Mouse (Mus musculus): ENCODE data around the gene Egfl6. TPM values are rescaled to one million over a fixed set of nuclear protein-coding genes. Genes with fewer than 3 reads are reported as not detected.

The Egfl6 gene
- total and polyA plus RNA-seq, 2 experiments from 2014 or later, result 5.1 to 5.4 TPM

DNA sequence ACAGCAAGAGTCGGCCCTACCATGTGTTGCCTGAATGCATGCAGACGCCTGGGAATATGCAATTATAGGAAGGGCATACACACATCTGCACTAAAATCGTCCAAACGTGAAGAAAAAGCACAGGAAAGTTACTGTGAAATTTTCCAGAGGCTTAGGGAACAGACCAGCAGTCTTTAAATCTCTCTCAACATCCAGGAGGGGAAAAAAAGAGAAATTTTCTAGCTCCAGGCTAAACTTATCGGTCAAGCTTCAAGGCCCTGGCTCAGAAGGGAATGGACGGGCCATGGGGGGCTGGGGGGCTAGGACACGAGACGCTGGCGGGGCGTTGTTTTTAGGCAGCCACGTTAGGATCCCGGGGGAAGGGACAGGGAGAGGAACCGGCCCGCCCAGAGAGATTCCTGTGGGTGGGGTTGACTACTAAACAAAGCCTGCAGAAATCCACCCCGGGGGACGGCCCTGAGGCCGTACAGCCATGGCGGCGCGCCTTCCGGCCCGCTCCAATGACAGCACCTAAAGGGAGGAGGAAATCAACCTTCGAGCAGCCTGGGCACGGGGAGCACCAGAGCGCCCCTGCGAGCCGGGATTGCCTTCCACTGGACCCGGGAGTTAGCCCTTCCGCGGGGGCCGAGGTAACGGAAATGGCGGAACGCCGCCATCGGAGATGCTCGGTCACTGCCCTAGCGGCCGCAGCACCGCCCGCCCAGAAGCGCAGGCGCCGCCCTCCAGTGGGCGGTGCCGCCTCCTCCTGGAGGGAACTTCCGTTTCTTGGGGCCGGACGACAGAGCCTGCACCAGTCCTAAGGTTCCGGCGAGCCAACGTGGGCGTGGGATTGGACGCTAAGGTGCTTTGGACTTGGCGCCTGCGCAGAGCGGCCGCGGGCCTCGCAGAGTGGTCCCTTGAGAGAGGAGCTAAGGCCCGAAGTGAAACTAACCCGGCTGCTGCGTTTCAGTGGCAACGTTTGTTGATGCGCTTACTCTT lies 75.5 kb downstream of the Egfl6 start:
- WGBS, result 34% methylated on average over 62 of the region's 65 CpGs
- Histone ChIP-seq H3K27ac (peak overlapping the region; percentile 96), H3K4me2 (ENCODE audit: low read depth, low read length) (peak overlapping the region; percentile 51), H3K4me3 (ENCODE audit: low read length) (peak overlapping the region; percentile 47), H3K36me3 (ENCODE audit: insufficient read depth, low read length) (no peaks in the 10 kb centered on the region), H3K4me1 (ENCODE audit: insufficient read depth, low read length) (no peaks in the 10 kb centered on the region), H3K9ac (replicated peaks; ENCODE audit: low read length) (peak overlapping the region; percentile 42), H3K27me3 (ENCODE audit: insufficient read depth, low read length) (no peaks in the 10 kb centered on the region), H3K9me3 (ENCODE audit: low read length) (no peaks in the 10 kb centered on the region)
- peak; percentile 43 for TF ChIP-seq CTCF (IDR thresholded peaks at IDR 0.05; ENCODE audit: low read depth)
- ATAC-seq (peak; percentile 99), DNase-seq (ENCODE audit: low spot score) (peak; percentile 96)

DNA sequence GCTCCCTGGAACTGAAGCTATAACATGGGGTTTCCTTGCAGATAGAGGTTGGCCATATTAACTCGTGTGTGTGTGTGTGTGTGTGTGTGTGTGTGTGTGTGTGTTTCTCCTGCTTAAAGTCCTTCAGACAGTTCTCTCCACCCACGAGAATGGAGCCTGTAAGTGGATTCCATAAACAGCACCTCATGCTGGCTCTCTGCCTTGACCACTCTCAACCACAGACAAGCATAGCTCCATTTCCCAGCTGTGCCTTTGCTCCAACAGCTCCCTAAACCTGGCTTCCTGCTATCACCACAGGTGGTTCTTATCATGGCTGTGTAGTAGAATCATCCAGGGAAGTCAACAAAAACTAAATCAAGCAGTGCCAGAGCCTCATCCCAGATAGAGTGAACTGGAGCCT lies 81.1 kb downstream of the Egfl6 start:
- Histone ChIP-seq H3K4me3 (ENCODE audit: low read length) (no peak overlapping the region), H3K4me2 (ENCODE audit: low read depth, low read length) (no peak overlapping the region), H3K4me1 (ENCODE audit: insufficient read depth, low read length) (no peaks in the 10 kb centered on the region), H3K36me3 (ENCODE audit: insufficient read depth, low read length) (no peaks in the 10 kb centered on the region), H3K27me3 (ENCODE audit: insufficient read depth, low read length) (no peaks in the 10 kb centered on the region), H3K9me3 (ENCODE audit: low read length) (no peaks in the 10 kb centered on the region), H3K27ac (no peak overlapping the region), H3K9ac (replicated peaks; ENCODE audit: low read length) (no peak overlapping the region)
- 59% methylated on average over 2 of the region's 2 CpGs for WGBS
- no peak for DNase-seq (ENCODE audit: low spot score)
- TF ChIP-seq CTCF (IDR thresholded peaks at IDR 0.05; ENCODE audit: low read depth), result no peak
- ATAC-seq, result no peak

DNA sequence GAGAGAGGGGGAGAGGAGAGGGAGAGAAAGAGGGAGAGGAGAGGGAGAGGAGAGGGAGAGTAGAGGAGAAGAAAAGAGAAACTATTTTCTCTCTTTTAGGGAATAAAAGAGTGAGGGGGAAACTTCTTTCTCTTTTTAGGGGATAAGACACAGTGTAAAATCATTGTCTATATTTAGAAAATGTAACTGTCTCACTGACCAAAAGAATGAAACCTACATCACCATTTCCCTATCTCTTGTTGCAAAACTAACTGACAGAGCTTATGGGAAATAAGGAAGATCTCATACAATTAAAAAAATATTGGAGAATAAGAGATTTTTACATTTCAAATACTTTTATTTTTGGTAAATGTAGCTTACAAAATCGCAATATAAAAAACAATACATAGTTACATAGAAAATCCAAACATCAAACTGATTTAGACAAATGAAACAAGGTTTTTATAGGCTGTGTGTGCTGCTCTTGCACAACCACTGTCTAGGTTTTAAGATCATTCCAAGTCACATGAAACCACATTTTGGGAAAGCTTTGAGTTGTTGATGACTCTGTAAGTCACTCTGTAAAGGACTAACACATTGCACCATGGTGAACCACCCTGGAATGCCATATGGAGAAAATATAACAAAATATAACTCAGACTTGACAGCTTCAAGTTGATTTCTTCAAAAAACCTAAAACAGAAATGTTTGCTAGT lies 85.9 kb downstream of the Egfl6 start:
- no peak for TF ChIP-seq CTCF (IDR thresholded peaks at IDR 0.05; ENCODE audit: low read depth)
- H3K4me3 ChIP-seq (ENCODE audit: low read length), result no peak overlapping the region
- H3K36me3 ChIP-seq (ENCODE audit: insufficient read depth, low read length), result no peaks in the 10 kb centered on the region
- H3K27ac ChIP-seq, result no peak overlapping the region
- no peaks in the 10 kb centered on the region for H3K9me3 ChIP-seq (ENCODE audit: low read length)
- no peak for ATAC-seq
- no peak overlapping the region for H3K4me2 ChIP-seq (ENCODE audit: low read depth, low read length)
- H3K9ac ChIP-seq (replicated peaks; ENCODE audit: low read length), result no peak overlapping the region
- no peaks in the 10 kb centered on the region for H3K27me3 ChIP-seq (ENCODE audit: insufficient read depth, low read length)
- no peaks in the 10 kb centered on the region for H3K4me1 ChIP-seq (ENCODE audit: insufficient read depth, low read length)
- DNase-seq (ENCODE audit: low spot score), result no peak
- 79% methylated on average over 1 of the region's 1 CpGs for WGBS

DNA sequence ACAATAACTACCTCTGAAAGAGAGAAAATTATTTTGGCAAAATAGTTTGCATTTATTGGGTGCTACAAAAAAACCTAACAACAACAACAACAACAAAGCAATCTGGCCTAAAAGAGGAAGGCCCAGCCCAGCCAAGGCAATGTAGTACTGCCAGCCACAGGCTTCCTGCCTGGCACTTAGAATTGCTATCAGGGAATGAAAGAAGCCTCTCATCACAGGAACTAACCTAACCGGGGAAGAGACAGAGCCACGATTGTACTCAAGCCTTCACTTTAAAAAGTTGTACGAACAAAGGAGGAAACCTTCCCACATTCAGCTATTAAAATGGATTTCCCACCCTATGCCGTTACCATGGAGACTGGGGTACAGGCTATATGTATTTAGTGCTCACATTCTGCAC lies 87.7 kb downstream of the Egfl6 start:
- H3K4me1 ChIP-seq (ENCODE audit: insufficient read depth, low read length), result no peaks in the 10 kb centered on the region
- no peaks in the 10 kb centered on the region for H3K9me3 ChIP-seq (ENCODE audit: low read length)
- H3K4me3 ChIP-seq (ENCODE audit: low read length), result no peak overlapping the region
- DNase-seq (ENCODE audit: low spot score) (peak; percentile 21), ATAC-seq (peak; percentile 64; the same call in 1 of the 2 replicates)
- H3K9ac ChIP-seq (replicated peaks; ENCODE audit: low read length), result no peak overlapping the region
- no peaks in the 10 kb centered on the region for H3K36me3 ChIP-seq (ENCODE audit: insufficient read depth, low read length)
- no peak for TF ChIP-seq CTCF (IDR thresholded peaks at IDR 0.05; ENCODE audit: low read depth)
- no peaks in the 10 kb centered on the region for H3K27me3 ChIP-seq (ENCODE audit: insufficient read depth, low read length)
- 53% methylated on average over 4 of the region's 4 CpGs for WGBS
- no peak overlapping the region for H3K27ac ChIP-seq
- no peak overlapping the region for H3K4me2 ChIP-seq (ENCODE audit: low read depth, low read length)

DNA sequence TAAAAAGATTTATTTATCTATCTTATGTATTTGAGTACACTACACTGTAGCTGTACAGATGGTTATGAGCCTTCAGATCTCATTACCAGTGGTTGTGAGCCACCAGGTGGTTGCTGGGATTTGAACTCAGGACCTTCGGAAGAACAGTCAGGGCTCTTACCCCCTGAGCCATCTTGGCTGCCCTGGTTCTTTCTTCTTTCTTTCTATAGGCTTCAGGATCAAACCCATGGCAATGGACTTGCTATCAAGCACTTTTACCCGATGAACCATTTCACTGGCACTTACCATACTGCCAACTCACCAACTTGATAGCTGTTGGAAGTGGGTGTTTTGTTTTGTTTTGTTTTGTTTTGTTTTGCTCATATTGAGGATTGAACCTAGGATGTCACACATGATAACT lies 90.5 kb downstream of the Egfl6 start:
- Histone ChIP-seq H3K36me3 (ENCODE audit: insufficient read depth, low read length) (no peaks in the 10 kb centered on the region), H3K4me3 (ENCODE audit: low read length) (no peak overlapping the region), H3K4me1 (ENCODE audit: insufficient read depth, low read length) (no peaks in the 10 kb centered on the region), H3K4me2 (ENCODE audit: low read depth, low read length) (no peak overlapping the region), H3K9me3 (ENCODE audit: low read length) (no peaks in the 10 kb centered on the region), H3K27me3 (ENCODE audit: insufficient read depth, low read length) (no peaks in the 10 kb centered on the region), H3K27ac (no peak overlapping the region), H3K9ac (replicated peaks; ENCODE audit: low read length) (no peak overlapping the region)
- ATAC-seq (no peak), DNase-seq (ENCODE audit: low spot score) (no peak)
- no peak for TF ChIP-seq CTCF (IDR thresholded peaks at IDR 0.05; ENCODE audit: low read depth)
- WGBS, result 91% methylated on average over 2 of the region's 2 CpGs

DNA sequence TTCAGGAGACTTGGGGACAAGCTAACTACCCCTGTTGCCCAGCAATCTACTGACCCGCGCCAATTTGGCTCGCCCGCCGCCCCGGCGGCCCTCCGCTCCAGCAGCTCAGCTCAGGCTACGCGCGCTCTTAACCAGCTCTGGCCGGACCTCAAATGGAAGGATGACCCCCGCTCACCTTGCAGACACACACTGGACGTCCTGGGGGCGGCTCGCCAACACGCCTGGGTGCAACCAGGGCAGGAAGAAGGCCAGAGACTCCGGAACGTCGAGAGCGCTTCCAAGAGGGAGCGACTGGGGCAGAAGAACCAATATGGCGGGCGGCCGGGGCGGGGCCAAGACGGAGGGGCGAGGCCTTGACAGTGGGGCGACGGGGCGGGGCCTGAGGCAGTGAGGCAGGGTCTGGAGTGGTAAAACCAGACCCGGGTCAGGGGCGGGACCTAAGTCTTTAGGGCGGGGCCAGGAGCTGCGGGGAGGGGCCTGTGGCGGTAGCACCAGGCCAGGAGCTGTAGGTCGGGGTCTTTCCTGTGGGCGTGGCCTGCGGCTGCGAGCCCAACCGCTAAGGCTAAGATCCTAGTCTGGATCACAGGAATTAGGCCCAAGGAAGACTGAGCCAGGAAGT lies 106.0 kb downstream of the Egfl6 start, which contains the start of gene Rab9:
Gene Rab9, minus strand, starts transcription at position 503 of the 619 bp plus-strand sequence.
- peak; percentile 93 for DNase-seq (ENCODE audit: low spot score)
- Histone ChIP-seq H3K4me3 (ENCODE audit: low read length) (peak within 1 kb of the TSS; percentile 54), H3K9me3 (ENCODE audit: low read length) (no peaks in the 10 kb centered on the region), H3K4me1 (ENCODE audit: insufficient read depth, low read length) (no peaks in the 10 kb centered on the region), H3K36me3 (ENCODE audit: insufficient read depth, low read length) (no peaks in the 10 kb centered on the region), H3K27me3 (ENCODE audit: insufficient read depth, low read length) (no peaks in the 10 kb centered on the region), H3K4me2 (ENCODE audit: low read depth, low read length) (peak within 1 kb of the TSS; percentile 52), H3K27ac (peak within 1 kb of the TSS; percentile 76), H3K9ac (replicated peaks; ENCODE audit: low read length) (peak within 1 kb of the TSS; percentile 66)
- ATAC-seq, result peak; percentile 99
- TF ChIP-seq CTCF (IDR thresholded peaks at IDR 0.05; ENCODE audit: low read depth), result no peak
- WGBS, result 27% methylated on average over 39 of the region's 41 CpGs

All from hindbrain, postnatal 0 days (tissue).